Mouse (Mus musculus) testis, postnatal 14 days (tissue): ENCODE results near the gene Zbtb32.
A peak's percentile ranks its signal among the peaks of the same experiment; 100 is the strongest.

ENCODE experiments used
- DNase-seq: peaks from one replicate; pipeline ENCODE4 v3.0.0; 2021; ENCODE audit warnings: low spot score

Zbtb32 gene

DNA sequence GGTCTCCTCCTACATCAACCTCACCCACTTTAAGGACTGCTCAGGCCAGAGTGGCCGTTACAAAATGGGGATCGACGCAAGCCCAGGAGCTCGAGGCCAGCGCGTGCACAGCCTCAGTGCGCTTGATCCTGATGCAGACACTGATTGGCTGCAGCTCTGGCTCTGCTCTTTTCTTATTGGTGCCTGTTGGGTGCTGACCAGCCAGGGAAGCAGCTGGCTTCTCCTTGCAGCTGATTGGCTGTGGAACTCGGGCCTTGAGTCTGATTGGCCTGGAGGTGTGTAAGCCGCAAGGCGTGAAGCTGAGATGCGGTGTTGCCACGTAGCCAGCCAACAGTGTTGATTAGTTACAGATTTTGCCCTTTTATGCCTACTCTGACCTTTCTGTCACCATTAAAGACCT lies at the start of gene Zbtb32:
Zbtb32 (minus strand) TSS at position 124 of the 400 bp plus-strand sequence.
- peak; percentile 93 for DNase-seq

DNA sequence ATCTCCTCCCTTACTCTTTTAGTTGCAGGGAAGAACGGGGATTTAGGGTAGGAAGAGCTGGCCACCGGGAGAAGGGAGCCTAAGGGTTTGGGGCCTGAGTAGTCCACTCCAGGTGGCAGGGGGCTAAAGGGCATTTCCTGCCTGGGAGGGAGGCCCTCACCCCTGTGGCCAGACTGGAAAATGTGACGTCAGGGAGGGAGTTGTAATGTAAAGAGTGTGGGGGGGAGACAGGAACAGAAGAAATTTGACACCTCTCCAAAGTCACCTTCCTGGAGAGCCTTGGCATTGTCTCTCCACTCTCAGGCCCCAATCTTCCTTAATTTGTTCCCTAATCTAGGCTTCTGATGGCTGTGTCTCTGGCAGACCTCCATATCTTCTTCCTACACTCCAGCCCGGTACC lies 40.4 kb upstream of the Zbtb32 start:
- DNase-seq, result no peak

DNA sequence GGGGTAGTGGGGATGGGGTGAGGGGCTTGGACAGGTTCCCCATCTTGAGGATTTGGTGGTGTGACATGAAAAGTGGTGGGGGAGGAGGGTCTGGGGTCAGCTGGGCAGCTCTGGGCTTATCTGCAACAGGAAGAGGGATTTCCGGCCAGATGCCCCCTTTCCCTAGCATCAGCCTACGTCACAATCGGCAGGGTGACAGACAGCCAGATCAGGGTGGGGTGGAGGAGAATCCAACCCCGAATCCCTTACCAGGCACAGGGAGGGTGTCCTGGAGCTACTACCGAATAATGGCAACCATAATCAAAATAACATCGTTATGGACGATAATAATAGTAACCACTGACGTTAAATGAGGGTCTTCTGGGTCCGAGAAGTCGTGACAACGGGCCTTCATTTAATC lies 37.7 kb upstream of the Zbtb32 start:
- no peak for DNase-seq

DNA sequence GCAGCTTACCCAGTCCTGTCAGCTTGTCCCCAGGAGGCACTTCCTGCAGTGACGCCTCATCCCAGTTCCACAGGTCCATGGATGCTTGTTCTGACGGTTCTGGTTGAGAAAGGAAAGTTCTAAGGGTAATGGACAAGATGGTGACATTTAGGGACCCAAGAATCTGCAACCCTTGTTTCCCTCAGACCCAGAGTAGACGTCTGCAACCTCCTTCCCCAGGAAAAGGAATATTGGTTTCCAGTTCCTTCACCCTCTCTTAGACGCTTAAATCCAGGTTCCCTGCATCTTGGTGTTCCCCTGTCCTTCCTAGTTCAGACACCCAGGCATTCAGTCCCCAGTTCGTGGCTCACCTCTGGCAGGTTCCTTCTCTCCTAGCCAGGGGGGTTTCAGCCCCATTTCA lies 37.0 kb upstream of the Zbtb32 start, which contains the start of gene Etv2:
Etv2 (minus strand) TSS at position 101 of the 400 bp plus-strand sequence.
- DNase-seq, result no peak

DNA sequence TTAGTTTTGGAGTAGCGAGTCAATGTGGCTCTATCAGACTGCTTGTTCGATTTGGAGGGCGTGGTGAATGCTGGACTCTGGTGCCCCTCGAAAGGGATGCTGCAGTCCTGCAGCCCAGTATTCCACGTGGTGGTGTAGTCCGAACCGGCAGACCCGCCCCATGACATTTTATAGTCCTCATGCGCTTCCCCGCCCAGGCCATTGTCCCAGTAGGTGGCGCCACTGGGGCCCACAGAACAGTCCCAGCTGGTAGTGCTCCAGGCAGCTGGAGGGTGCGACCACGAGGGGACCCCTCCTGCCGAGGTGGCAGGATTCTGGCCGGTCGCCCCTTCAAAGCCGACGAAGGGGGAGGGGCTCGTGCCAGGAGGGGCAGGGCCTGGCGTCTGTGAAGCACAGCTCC lies 35.9 kb upstream of the Zbtb32 start:
- DNase-seq, result peak; percentile 72

DNA sequence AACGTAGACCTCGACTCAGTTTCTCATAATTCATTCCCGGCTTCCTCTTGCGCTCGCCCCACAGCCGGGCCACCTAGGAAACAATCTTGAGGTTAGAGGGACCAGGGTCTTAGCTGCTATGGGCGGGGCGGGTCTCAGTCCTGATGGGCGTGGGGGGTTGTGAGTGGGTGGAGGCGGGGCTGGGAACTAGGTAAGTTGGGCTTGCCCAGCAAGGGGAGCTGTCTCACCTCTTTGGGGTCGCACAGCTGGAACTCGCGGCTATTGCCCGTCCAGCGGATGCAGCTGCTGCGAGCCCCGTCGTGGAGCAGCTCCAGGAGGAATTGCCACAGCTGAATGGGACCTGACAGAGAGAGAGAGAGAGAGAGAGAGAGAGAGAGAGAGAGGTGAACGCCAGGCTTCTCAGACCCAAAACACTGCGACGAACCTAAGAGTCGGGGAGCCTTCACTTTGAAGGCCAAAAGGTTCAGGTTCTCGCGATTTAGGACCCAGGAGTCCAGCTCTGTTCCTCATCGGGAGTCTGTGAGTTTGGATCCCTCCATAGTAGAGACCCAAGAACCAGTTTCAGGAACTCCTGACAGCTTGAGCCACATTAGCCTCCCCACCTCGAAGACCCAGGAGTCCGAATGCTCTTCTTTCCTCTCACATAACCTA lies 35.2 kb upstream of the Zbtb32 start:
- no peak for DNase-seq

DNA sequence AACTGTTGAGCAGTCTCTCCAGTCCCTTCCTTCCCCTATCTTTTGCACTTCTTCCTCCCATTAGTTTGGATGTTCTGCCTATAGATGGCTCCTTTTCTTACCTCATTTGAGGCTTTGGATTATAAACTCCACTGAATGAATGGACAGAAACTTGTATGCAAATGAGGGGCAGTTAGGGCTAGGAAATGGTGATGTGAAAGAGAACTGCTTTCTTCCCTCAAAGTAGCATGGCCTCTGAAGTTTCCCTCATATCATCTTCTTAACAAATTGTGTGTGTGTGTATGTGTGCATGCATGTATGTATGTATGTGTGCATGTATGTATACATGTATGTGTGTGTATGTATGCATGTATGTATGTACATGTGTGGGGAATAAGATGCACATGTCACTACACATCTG lies 30.3 kb upstream of the Zbtb32 start:
- no peak for DNase-seq

DNA sequence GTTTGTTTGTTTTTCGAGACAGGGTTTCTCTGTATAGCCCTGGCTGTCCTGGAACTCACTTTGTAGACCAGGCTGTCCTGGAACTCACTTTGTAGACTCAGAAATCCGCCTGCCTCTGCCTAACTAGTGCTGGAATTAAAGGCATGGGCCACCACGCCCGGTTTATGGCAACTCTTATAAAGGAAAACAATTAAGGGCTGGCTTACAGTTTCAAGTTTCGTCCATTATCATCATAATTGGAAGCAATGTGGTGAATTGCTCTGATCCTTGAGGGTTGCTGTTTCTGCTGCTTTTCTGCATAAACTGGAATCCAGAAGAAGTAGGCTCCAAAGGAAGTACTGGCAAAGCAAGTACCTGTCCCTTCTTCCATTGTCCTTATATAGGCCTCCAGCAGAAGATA lies 27.9 kb upstream of the Zbtb32 start:
- DNase-seq, result no peak

DNA sequence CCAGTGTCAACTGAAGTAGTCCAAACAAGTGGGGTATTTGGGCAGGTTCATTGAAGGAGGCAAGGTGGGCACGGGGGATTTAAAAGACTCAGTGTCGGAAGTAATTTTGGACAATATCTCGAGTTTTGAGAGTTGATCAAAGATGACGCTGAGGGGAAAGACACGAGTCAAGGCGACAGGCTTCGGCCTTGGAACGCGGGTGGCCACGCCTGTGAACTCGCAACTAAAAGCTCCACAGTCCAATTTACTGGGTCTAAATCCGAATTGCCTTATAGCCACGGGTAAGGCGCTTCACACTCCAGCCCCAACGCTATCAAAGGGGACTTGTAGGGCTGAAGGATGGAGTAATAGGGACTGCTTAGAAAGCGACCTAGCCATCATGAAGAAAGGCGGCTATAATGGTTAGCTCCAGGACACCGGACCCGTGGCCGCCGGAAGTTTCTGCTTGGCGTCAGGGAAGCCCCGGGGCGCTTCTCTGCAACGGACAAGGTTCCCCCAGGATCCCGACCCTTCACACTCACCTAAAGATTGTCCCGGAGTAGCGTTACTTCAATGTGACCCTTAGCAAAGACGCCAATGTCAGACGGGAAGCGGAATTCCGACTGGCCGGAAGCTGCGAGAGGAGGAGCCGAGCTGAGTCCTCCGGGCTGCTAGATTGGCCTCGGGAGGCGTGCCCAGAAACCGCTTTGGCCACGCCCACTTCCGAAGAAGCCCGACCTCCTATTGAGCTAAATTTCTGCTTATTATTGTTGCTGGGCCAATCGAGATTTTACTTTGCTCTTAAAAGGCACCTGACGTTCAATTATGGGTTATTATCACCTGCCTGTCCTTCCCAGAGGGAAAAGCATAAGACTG lies 27.0 kb upstream of the Zbtb32 start, which contains the start of gene Cox6b1:
Cox6b1 (minus strand) TSS at position 622 of the 855 bp plus-strand sequence.
- peak; percentile 85 for DNase-seq

DNA sequence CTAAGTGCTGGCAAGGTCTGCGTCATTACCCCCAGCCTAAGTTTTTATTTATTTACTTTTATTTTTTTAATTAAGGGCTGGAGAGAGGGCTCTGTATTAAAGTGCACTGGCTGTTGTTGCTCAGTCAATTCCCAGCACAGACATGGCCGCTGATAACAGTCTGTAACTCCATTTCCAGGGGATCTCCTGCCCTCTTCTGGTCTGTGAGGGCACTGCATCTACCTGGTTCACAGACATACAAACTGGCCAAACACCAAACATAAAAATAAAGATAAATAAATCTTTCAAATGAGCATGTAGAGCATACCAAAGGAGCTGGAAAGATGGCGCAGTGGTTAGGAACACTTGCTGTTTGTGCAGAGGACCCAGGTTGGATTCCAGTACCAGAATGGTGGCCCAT lies 20.5 kb upstream of the Zbtb32 start:
- DNase-seq, result no peak

DNA sequence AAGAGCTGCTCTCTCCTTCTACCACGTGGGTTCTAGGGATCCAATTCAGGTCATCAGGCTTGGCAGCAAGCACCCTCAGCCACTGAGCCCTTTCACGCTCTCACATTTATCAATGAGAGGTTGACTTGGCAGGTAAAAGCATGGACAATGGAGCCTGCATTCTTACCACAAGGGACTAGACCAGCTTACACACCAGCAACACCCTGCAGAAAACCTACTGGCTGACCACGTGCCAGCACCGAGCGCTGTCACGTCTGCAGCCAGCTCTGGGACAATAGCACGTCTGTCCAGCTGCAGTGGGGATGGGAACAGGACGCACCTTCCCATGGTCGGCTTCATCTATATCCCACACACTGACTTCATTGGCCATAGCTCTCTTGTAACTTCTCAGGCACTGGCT lies 19.9 kb upstream of the Zbtb32 start:
- no peak for DNase-seq

DNA sequence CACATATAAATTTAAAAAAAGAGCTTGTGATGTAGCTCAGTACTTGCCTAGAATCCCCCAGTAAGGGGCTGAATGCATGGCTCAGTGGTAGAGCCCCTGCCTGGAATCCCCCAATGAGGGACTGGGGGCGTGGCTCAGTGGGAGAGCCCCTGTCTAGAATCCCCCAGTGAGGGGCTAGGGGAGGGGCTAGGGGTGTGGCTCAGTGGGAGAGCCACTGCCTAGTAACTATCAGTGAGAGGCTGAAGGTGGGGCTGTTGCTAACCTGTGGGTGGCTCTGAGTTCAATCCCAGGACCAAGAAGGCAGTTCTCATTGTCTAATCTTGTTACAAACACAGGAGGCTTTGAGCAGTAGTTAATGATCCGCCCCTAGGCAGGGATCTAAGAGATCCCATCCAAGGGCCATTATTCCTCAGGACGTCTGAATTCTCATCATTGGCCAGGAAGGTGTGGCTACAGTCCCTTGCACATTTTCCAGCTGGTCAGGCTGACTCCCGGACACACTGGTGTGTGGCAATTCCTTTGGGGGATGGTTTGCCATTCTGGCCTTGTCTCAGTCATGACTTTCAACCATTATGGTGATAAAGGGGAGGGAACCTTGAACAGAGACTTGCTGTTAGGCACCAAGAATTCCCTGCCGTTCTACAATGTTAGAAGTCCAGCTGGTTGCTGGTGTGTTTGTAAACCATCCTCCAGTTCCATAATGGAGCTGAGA lies 16.5 kb upstream of the Zbtb32 start:
- peak; percentile 48 for DNase-seq

DNA sequence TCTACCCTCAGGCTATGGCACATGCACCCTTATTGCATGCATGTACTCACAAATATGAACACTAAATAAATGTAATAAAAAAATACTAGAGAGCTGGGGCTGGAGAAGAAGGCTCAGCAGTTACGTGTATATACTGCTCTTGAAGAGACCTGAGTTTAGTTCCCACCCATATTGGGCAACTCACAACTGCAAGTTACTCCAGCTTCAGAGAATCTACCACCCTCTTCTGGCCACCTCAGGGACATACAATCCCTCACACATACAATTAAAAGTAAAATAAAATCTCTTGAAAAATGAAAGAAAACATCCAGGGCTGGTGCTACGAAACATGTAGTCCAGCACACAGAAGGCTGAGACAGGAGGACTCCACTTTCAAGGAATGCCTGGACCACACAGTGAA lies 15.7 kb upstream of the Zbtb32 start:
- no peak for DNase-seq

DNA sequence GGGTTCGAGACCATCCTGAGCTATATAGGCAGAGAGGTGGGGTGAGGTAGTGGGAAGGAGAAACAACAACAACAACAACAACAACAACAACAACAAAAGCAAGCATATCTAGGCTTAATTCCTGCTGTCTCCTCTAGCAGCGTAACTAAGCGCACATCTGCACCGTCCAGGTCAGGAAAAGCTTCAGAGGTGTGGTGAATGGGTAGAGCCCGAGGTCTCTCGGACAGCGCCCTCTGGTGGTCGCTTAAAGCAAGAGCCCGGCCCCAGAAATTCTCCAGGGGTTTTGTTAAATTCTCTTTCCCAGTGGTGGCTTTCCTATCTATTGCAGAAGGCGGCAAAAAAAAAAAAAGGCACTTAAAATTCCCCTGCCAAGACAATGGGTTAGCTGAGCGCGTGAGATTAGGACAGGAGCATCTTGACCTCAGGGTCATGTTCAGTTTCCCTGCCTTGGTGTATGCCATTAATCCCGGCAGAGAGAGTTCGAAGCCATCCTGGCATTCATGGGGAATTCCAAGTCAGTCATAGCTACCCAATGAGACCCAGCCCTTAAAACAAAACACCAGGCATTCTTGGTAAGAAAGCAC lies 14.9 kb upstream of the Zbtb32 start:
- peak; percentile 64 for DNase-seq

DNA sequence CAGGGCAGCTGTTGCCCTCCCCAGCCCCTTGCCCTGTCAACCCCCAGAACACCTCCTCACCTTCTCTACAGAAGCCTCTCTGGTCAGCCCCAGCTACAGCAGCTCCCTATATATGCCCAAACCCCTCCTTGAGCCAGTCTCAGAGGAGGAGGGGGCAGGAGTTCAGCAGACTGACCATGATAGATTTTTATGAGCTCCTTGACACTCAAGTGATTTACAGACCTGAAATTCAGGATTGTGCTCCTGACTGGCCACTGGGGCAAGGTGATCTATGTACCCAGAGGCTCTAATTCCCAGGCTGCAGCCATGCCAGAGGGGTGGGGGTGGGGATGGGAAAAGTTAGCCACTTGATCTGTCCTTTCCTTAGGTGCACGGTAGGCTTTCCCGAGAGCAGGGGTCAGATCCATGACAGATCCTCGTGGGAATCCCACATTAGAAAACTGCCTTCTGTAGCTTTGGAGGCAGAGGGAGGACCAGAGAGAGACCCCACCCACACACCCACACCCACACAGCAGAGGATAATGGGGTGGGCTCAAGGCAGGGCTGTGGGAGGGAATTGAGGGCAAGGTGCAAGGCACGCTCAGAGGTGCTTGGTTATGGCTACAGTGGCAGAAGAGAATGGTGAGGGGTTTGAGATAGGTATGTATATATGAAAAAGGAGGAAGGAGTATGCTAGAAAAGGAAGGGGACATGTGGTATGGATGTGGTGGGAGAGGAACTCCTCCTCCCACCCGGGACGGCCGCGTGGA lies 14.1 kb upstream of the Zbtb32 start, which contains the start of gene Upk1a:
Upk1a (minus strand) TSS at position 194 of the 749 bp plus-strand sequence.
- no peak for DNase-seq

DNA sequence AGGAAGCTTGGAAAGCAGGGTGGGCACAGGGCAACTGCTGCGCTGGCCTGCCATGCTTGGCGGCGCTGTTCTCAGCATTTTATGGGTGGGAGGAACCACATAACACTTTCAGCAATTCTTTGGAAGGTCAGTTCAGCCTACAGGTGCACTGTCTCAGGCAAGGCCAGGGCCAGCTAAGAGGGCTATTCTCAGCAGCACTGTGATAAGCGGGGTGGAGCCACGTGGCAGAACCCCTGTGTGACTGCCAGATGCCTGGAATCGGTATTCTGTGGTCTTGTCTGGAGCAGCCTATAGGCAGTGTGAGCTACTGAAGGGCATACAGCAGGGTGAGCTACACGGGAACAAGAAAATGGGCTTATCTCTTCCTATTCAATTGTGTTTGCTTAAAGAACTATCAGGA lies 11.3 kb upstream of the Zbtb32 start:
- no peak for DNase-seq

DNA sequence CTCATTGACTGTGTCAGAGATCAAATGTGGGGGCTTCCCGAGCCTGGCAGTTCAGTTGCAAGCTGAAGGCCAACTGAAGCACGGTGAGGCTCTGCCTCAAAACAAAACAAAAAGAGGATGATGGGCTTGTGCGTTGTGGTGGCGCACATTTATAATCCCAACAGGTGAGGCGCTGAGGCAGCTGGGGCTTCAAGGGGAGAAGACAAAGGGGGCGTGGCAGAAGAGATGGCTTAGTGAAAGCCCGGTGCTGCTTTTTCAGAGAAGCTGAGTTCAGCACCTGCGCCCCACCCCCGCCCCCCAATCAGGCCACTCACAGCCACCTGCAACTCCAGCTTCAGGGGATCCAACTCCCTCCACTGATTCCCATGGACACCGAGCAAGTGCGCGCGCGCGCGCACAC lies 9.8 kb upstream of the Zbtb32 start:
- DNase-seq, result no peak

DNA sequence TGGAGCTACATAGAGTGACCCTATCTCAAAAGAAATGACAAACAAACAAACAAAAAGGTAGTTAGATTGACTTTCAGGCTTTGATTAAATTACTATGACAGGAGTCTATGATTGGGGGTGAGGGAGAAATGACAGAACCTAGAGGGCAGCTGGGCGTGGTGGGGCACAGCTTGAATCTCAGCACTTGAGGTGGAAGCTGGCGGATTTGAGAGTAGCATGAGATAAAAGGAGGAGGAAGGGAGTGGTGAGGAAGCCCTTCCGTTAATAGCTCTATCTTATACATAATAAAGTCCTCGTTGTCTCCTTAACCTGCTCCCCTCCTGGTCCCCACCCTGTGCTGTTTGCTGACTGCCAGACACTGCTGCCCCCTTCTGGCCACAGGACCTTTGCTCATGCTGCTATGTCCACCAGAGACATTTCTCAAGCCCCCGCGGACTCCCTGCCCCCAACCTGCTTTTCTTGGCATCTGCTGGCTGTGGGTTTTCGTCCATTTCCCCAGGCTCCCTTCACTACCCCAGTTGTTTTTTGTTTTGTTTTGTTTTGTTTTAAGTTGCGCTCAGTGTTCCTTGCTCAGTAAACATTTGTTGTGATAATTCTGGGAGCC lies 9.1 kb upstream of the Zbtb32 start:
- no peak for DNase-seq

DNA sequence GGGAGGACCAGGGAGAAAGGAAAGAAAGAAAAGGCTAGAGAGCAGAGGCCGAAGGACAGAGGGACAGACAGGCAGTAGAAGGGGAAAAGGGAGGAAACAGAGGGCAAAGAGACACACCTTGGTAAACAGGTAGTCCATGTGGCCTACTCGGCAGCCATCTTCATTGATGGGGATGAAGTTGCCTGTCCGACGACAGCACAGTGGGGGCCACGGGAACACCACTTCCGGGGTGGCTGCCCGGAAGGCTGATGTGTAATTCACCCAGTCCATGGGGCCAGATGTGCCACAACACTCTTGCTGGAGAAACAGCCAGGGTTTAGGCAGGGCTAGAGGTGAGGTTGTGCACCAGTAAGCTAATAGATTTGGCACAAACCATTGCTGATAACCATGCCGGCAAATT lies 6.2 kb upstream of the Zbtb32 start:
- DNase-seq, result no peak

DNA sequence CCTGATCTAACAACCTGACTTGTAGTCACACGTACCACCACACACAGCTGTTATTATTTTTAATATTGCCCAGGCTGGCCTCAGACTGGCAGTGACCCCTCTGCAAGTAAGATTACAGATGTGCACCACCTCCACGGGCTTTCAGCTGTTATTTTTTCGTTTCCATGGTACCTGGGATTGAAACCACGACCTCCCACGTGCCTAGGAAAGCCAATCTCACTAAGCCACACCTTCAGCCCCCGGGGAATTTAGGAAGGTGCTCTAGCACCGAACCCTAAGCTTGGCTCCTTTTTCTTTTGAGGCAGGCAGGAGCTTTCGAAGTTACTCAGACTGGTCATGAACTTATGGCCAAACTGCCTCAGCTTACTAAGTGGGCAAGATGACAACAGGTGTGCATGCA lies 5.7 kb upstream of the Zbtb32 start:
- DNase-seq, result no peak

DNA sequence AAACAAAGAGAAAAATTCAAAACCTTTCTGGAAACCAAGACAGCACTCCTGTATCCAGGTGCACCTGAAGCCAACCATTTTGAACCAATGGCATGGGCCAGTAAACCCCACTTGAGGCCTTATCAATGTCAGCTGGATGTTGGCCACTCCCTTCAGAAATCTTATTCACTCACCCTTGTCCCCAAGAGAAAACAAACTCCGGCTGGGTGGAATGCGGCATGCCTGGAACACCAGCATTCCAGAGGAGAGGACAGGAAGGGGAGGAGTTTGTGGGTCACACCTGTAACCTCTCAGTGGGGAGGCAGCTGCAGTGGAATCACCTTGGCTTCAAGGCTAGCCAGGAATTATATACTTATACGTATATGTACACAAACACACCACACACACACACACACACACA lies 3.9 kb upstream of the Zbtb32 start:
- DNase-seq, result no peak
